Mouse (Mus musculus): ENCODE measurements around the gene Zfp58. TPM values are rescaled to one million over a fixed set of nuclear protein-coding genes. Genes with fewer than 3 reads are reported as not detected.

Zfp58 gene
- total and polyA plus RNA-seq, 2 experiments from 2014 or later, result 0.11 to 4.1 TPM

DNA sequence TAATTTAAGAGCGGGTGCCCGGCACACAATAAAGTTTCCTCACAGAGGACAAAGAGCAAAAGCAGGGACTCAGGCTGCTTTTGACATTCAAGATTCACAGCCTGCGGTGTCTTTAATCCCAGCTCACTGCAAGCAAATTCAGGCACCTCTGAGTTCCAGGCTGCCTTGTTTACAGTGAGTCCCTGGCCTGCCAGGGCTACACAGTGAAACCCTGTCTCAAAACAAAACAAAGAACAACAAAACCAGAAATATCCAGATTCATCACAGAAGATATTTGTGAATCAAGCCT lies 48.4 kb downstream of the Zfp58 start:
- peak overlapping the region; percentile 47; the same call in 1 of the 2 replicates for H3K9ac ChIP-seq (replicated peaks; ENCODE audit: low read depth, low read length)
- ATAC-seq (ENCODE audit: insufficient read depth, low read depth), result no peak
- peaks cover 6% of the 10 kb centered on the region for H3K36me3 ChIP-seq (replicated peaks; ENCODE audit: control insufficient read depth, insufficient read depth, low read length)
- H3K27me3 ChIP-seq (ENCODE audit: control insufficient read depth, insufficient read depth, low read length), result no peaks in the 10 kb centered on the region
- no peak for DNase-seq (ENCODE audit: low spot score)
- H3K27ac ChIP-seq (ENCODE audit: low read depth), result peak overlapping the region; percentile 46
- H3K4me3 ChIP-seq (ENCODE audit: low read depth, low read length), result peak overlapping the region; percentile 64
- no peak for TF ChIP-seq CTCF (IDR thresholded peaks at IDR 0.05; ENCODE audit: low read depth)
- TF ChIP-seq EP300 (IDR thresholded peaks at IDR 0.05; ENCODE audit: low read depth), result no peak
- H3K4me2 ChIP-seq (ENCODE audit: low read depth, low read length), result peak overlapping the region; percentile 71
- peaks cover 3% of the 10 kb centered on the region; the same call in 1 of the 2 replicates for H3K4me1 ChIP-seq (ENCODE audit: control insufficient read depth, insufficient read depth)
- H3K9me3 ChIP-seq (replicated peaks; ENCODE audit: control insufficient read depth, low read length), result no peaks in the 10 kb centered on the region
- WGBS, result 9% methylated on average over 3 of the region's 3 CpGs

DNA sequence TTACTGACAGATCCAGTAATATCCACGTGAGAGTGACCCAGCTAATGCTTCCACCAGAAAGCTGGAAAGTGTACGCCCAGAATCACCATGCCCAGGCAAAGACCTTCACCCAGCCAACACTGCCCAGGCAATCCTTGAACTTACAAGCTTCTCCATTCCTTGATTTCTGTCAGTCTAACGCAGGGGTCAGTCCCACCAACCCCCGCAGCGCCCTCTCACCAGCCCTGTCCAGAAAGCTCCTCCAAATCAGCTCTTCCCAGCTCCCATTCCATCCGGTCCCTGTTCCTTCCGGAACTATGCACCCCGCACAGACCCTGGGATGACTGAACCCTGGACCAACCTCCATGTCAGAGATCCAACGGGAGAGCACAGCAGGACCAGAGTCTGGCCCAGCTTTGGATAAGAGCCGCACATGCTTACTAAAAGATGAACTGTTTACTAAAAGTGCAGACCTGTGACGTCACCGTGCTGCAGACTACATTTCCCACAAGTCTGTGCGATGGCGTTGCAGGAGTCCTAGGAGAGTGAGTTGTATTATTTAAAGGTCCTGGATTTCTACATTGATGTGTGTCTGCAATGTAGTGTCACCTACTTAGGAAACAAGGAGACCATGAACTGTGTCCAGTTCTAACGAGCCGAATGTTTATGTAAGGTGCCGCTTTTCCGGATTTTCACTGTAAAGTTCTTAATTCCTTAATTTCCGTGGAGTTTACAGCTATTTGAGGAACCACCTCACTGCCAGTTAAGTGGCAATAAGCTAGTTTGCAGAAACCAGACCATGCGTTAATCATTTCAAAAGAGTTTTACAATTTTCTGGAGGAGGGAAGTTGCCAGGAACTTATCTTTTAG lies 49.0 kb downstream of the Zfp58 start, which contains the start of gene Zfp874a:
Gene Zfp874a, minus strand, starts transcription at position 453 of the 849 bp plus-strand sequence.
- H3K4me1 ChIP-seq (ENCODE audit: control insufficient read depth, insufficient read depth), result peaks cover 3% of the 10 kb centered on the region; the same call in 1 of the 2 replicates
- ATAC-seq (ENCODE audit: insufficient read depth, low read depth), result peak; percentile 94
- peak within 1 kb of the TSS; percentile 64 for H3K4me3 ChIP-seq (ENCODE audit: low read depth, low read length)
- no peaks in the 10 kb centered on the region for H3K27me3 ChIP-seq (ENCODE audit: control insufficient read depth, insufficient read depth, low read length)
- no peaks in the 10 kb centered on the region for H3K9me3 ChIP-seq (replicated peaks; ENCODE audit: control insufficient read depth, low read length)
- peak within 1 kb of the TSS; percentile 63 for H3K27ac ChIP-seq (ENCODE audit: low read depth)
- peak; percentile 81 for DNase-seq (ENCODE audit: low spot score)
- no peak for TF ChIP-seq CTCF (IDR thresholded peaks at IDR 0.05; ENCODE audit: low read depth)
- TF ChIP-seq EP300 (IDR thresholded peaks at IDR 0.05; ENCODE audit: low read depth), result no peak
- H3K9ac ChIP-seq (replicated peaks; ENCODE audit: low read depth, low read length), result peak within 1 kb of the TSS; percentile 47
- H3K4me2 ChIP-seq (ENCODE audit: low read depth, low read length), result peak within 1 kb of the TSS; percentile 71
- under 1% methylated on average over 20 of the region's 20 CpGs for WGBS
- H3K36me3 ChIP-seq (replicated peaks; ENCODE audit: control insufficient read depth, insufficient read depth, low read length), result peaks cover 12% of the 10 kb centered on the region

Other genes with a start within 250 kb of the Zfp58 start
- 0.54 and 1.3 TPM in 2 replicates for gene Zfp458, start 222.1 kb downstream of the Zfp58 start, total RNA-seq (2014; rRNA removed; ENCODE audit: low replicate concordance)
- 0.48 and 0.82 TPM in 2 replicates for gene Zfp458, start 222.1 kb downstream of the Zfp58 start, polyA plus RNA-seq (2015; fragmentation: Nextera tagmentation; extraction: Ambion mirVana)
- not detected in 2 replicates for gene Zfp457, start 194.1 kb downstream of the Zfp58 start, total RNA-seq (2014; rRNA removed; ENCODE audit: low replicate concordance)
- 0.86 and 1.3 TPM in 2 replicates for gene Zfp457, start 194.1 kb downstream of the Zfp58 start, polyA plus RNA-seq (2015; fragmentation: Nextera tagmentation; extraction: Ambion mirVana)
- 0.54 and 2.7 TPM in 2 replicates for gene Zfp595, start 168.0 kb downstream of the Zfp58 start, total RNA-seq (2014; rRNA removed; ENCODE audit: low replicate concordance)
- 0.61 and 0.91 TPM in 2 replicates for gene Zfp595, start 168.0 kb downstream of the Zfp58 start, polyA plus RNA-seq (2015; fragmentation: Nextera tagmentation; extraction: Ambion mirVana)
- not detected in 2 replicates for gene Gm28044, start 140.0 kb downstream of the Zfp58 start, total RNA-seq (2014; rRNA removed; ENCODE audit: low replicate concordance)
- gene Gm28044, start 140.0 kb downstream of the Zfp58 start, polyA plus RNA-seq (2015; fragmentation: Nextera tagmentation; extraction: Ambion mirVana), result 0.30 TPM in 1 of 2 replicates, not detected in the other
- 0.84 and 2.7 TPM in 2 replicates for gene Zfp953, start 139.9 kb downstream of the Zfp58 start, total RNA-seq (2014; rRNA removed; ENCODE audit: low replicate concordance)
- gene Zfp953, start 139.9 kb downstream of the Zfp58 start, polyA plus RNA-seq (2015; fragmentation: Nextera tagmentation; extraction: Ambion mirVana), result 0.31 and 0.47 TPM in 2 replicates
- 0.39 TPM in 1 of 2 replicates, not detected in the other for gene Gm28041, start 124.8 kb downstream of the Zfp58 start, total RNA-seq (2014; rRNA removed; ENCODE audit: low replicate concordance)
- 0.44 and 0.57 TPM in 2 replicates for gene Gm28041, start 124.8 kb downstream of the Zfp58 start, polyA plus RNA-seq (2015; fragmentation: Nextera tagmentation; extraction: Ambion mirVana)
- gene Zfp456, start 124.7 kb downstream of the Zfp58 start, total RNA-seq (2014; rRNA removed; ENCODE audit: low replicate concordance), result 0.70 and 7.8 TPM in 2 replicates
- 0.53 and 0.58 TPM in 2 replicates for gene Zfp456, start 124.7 kb downstream of the Zfp58 start, polyA plus RNA-seq (2015; fragmentation: Nextera tagmentation; extraction: Ambion mirVana)
- gene Zfp429, start 100.7 kb downstream of the Zfp58 start, total RNA-seq (2014; rRNA removed; ENCODE audit: low replicate concordance), result 0.66 and 14.2 TPM in 2 replicates
- gene Zfp429, start 100.7 kb downstream of the Zfp58 start, polyA plus RNA-seq (2015; fragmentation: Nextera tagmentation; extraction: Ambion mirVana), result 3.0 and 3.4 TPM in 2 replicates
- gene Zfp459, start 79.1 kb downstream of the Zfp58 start, total RNA-seq (2014; rRNA removed; ENCODE audit: low replicate concordance), result not detected in 2 replicates
- gene Zfp459, start 79.1 kb downstream of the Zfp58 start, polyA plus RNA-seq (2015; fragmentation: Nextera tagmentation; extraction: Ambion mirVana), result 0.10 and 0.18 TPM in 2 replicates
- 0.70 and 6.4 TPM in 2 replicates for gene Zfp874a, start 48.9 kb downstream of the Zfp58 start, total RNA-seq (2014; rRNA removed; ENCODE audit: low replicate concordance)
- 3.6 and 4.2 TPM in 2 replicates for gene Zfp874a, start 48.9 kb downstream of the Zfp58 start, polyA plus RNA-seq (2015; fragmentation: Nextera tagmentation; extraction: Ambion mirVana)
- 7.4 and 21.7 TPM in 2 replicates for gene Zfp874b, start 16.3 kb downstream of the Zfp58 start, total RNA-seq (2014; rRNA removed; ENCODE audit: low replicate concordance)
- 1.5 and 4.3 TPM in 2 replicates for gene Zfp874b, start 16.3 kb downstream of the Zfp58 start, polyA plus RNA-seq (2015; fragmentation: Nextera tagmentation; extraction: Ambion mirVana)
- not detected in 2 replicates for gene Gm26965, start 25.6 kb upstream of the Zfp58 start, total RNA-seq (2014; rRNA removed; ENCODE audit: low replicate concordance)
- gene Gm26965, start 25.6 kb upstream of the Zfp58 start, polyA plus RNA-seq (2015; fragmentation: Nextera tagmentation; extraction: Ambion mirVana), result 0.11 TPM in 1 of 2 replicates, not detected in the other
- 7.9 and 10.7 TPM in 2 replicates for gene Zfp87, start 25.6 kb upstream of the Zfp58 start, total RNA-seq (2014; rRNA removed; ENCODE audit: low replicate concordance)
- 25.2 and 28.2 TPM in 2 replicates for gene Zfp87, start 25.6 kb upstream of the Zfp58 start, polyA plus RNA-seq (2015; fragmentation: Nextera tagmentation; extraction: Ambion mirVana)
- 5.7 and 30.1 TPM in 2 replicates for gene Zfp748, start 53.3 kb upstream of the Zfp58 start, total RNA-seq (2014; rRNA removed; ENCODE audit: low replicate concordance)
- 3.1 and 3.4 TPM in 2 replicates for gene Zfp748, start 53.3 kb upstream of the Zfp58 start, polyA plus RNA-seq (2015; fragmentation: Nextera tagmentation; extraction: Ambion mirVana)
- gene Zfp729b, start 109.2 kb upstream of the Zfp58 start, total RNA-seq (2014; rRNA removed; ENCODE audit: low replicate concordance), result 3.3 and 6.8 TPM in 2 replicates
- gene Zfp729b, start 109.2 kb upstream of the Zfp58 start, polyA plus RNA-seq (2015; fragmentation: Nextera tagmentation; extraction: Ambion mirVana), result 1.7 and 1.9 TPM in 2 replicates
- gene Gm49345, start 137.2 kb upstream of the Zfp58 start, total RNA-seq (2014; rRNA removed; ENCODE audit: low replicate concordance), result 1.6 TPM in 1 of 2 replicates, not detected in the other
- gene Gm49345, start 137.2 kb upstream of the Zfp58 start, polyA plus RNA-seq (2015; fragmentation: Nextera tagmentation; extraction: Ambion mirVana), result 0.14 TPM in 1 of 2 replicates, not detected in the other
- 2.5 and 2.7 TPM in 2 replicates for gene Zfp729a, start 137.2 kb upstream of the Zfp58 start, total RNA-seq (2014; rRNA removed; ENCODE audit: low replicate concordance)
- 1.0 TPM in 2 replicates for gene Zfp729a, start 137.2 kb upstream of the Zfp58 start, polyA plus RNA-seq (2015; fragmentation: Nextera tagmentation; extraction: Ambion mirVana)
- gene Zfp738, start 186.5 kb upstream of the Zfp58 start, total RNA-seq (2014; rRNA removed; ENCODE audit: low replicate concordance), result 3.4 and 16.8 TPM in 2 replicates
- 4.3 and 5.0 TPM in 2 replicates for gene Zfp738, start 186.5 kb upstream of the Zfp58 start, polyA plus RNA-seq (2015; fragmentation: Nextera tagmentation; extraction: Ambion mirVana)
- gene Zfp65, start 228.6 kb upstream of the Zfp58 start, total RNA-seq (2014; rRNA removed; ENCODE audit: low replicate concordance), result 1.7 and 9.4 TPM in 2 replicates
- 2.5 and 2.8 TPM in 2 replicates for gene Zfp65, start 228.6 kb upstream of the Zfp58 start, polyA plus RNA-seq (2015; fragmentation: Nextera tagmentation; extraction: Ambion mirVana)